Mouse (Mus musculus): ENCODE measurements around the gene Slc38a4. TPM values are rescaled to one million over a fixed set of nuclear protein-coding genes. Genes with fewer than 3 reads are reported as not detected.

Slc38a4 gene
- polyA plus RNA-seq, 1 experiment, result 0.35 TPM

DNA sequence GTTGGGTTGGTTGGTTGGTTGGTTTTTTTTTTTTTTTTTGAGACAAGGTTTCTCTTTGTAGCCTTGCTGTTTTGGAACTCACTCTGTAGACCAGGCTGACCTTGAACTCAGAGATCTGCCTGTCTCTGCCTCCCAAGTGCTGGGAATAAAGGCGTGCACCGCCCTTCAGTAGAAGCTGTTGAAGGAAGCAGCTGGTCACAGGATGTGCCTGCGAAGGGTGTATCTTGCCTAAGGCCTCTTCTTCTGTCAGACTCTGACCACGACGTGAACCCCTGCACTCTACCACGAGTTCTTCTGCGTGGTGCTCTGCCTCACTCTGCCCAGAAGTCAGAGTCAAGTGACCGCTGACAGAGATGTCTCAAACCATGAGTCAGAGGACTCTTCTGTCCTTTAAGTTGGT lies 18.0 kb downstream of the Slc38a4 start:
- Histone ChIP-seq H3K27me3 (ENCODE audit: control insufficient read depth, insufficient read depth, low read length) (no peaks in the 10 kb centered on the region), H3K36me3 (ENCODE audit: control insufficient read depth, insufficient read depth, low read length) (no peaks in the 10 kb centered on the region), H3K4me3 (ENCODE audit: control insufficient read depth, low read depth, low read length) (no peak overlapping the region), H3K27ac (ENCODE audit: control insufficient read depth, insufficient read depth, low read depth, low read length) (no peak overlapping the region), H3K4me1 (ENCODE audit: control insufficient read depth, insufficient read depth, low read length) (no peaks in the 10 kb centered on the region)
- TF ChIP-seq CTCF (IDR thresholded peaks at IDR 0.05; ENCODE audit: control insufficient read depth, insufficient read depth, insufficient replicate concordance, low read depth, low read length) (no peak), POLR2A (IDR thresholded peaks at IDR 0.05; ENCODE audit: control insufficient read depth, low read depth, low read length) (no peak)

DNA sequence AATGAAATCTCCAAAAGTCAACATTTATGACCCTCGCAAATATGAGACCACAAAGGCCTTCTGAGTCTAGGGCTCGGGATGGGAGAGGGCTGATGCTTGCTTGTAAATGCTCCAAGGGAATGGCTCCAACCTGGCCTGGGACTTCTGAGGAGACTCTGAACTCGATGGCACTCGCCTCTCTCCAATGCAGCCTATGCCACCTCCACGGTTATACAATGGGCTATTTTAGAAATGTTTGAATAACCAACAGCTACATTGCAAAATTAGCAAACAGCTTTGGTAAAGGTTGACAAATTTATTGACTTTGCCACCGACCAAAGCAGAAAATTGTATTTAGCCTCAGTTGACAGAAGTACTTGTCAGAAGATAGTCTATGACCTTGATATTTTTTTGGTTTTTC lies 19.9 kb downstream of the Slc38a4 start:
- Histone ChIP-seq H3K27me3 (ENCODE audit: control insufficient read depth, insufficient read depth, low read length) (no peaks in the 10 kb centered on the region), H3K4me3 (ENCODE audit: control insufficient read depth, low read depth, low read length) (no peak overlapping the region), H3K27ac (ENCODE audit: control insufficient read depth, insufficient read depth, low read depth, low read length) (no peak overlapping the region), H3K4me1 (ENCODE audit: control insufficient read depth, insufficient read depth, low read length) (no peaks in the 10 kb centered on the region), H3K36me3 (ENCODE audit: control insufficient read depth, insufficient read depth, low read length) (no peaks in the 10 kb centered on the region)
- TF ChIP-seq CTCF (IDR thresholded peaks at IDR 0.05; ENCODE audit: control insufficient read depth, insufficient read depth, insufficient replicate concordance, low read depth, low read length) (no peak), POLR2A (IDR thresholded peaks at IDR 0.05; ENCODE audit: control insufficient read depth, low read depth, low read length) (no peak)

DNA sequence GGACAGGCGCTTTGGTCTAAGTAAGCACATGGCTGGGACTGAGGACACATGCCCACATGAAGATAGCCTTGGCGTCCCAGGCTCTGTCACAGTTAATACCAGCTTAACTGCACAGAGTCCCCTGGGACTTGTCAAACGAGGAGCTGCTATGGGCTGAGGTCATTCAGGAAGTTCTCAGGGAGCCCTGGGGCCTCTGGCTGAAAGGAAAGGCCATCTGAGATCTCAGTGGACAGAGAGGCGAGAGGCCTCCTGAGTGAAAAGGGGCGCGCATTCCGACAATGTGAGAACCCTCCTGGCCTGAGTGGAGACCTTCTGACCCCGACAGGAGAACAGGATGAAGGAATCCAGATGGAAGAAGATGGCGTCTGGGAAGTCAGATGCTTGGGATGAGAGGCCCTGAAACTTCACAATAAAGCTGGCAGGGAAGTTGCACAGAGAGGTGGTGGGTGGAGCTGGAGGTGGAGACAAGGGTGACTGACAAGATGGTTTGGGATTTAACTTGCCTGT lies 22.2 kb downstream of the Slc38a4 start:
- Histone ChIP-seq H3K4me3 (ENCODE audit: control insufficient read depth, low read depth, low read length) (no peak overlapping the region), H3K27ac (ENCODE audit: control insufficient read depth, insufficient read depth, low read depth, low read length) (no peak overlapping the region), H3K27me3 (ENCODE audit: control insufficient read depth, insufficient read depth, low read length) (no peaks in the 10 kb centered on the region), H3K36me3 (ENCODE audit: control insufficient read depth, insufficient read depth, low read length) (no peaks in the 10 kb centered on the region), H3K4me1 (ENCODE audit: control insufficient read depth, insufficient read depth, low read length) (no peaks in the 10 kb centered on the region)
- TF ChIP-seq POLR2A (IDR thresholded peaks at IDR 0.05; ENCODE audit: control insufficient read depth, low read depth, low read length) (no peak), CTCF (IDR thresholded peaks at IDR 0.05; ENCODE audit: control insufficient read depth, insufficient read depth, insufficient replicate concordance, low read depth, low read length) (no peak)

DNA sequence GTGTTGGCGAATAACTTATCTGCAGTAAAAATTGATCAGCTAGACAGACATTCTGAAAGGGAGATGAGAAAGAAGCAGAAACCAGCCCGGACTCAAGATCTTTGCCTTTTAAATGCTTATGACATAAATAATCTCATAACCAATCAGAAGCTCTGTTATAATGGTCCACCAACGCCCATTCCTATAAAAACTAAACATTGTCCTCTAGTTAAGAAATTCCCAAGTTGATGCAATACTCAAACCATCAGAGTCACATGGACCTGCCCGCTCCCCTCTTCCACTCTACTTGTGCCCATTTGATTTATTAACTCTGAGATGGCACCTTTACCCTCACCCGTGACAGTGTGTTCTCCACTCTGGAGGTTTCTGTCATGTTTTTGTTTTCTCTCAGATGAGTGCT lies 23.9 kb downstream of the Slc38a4 start:
- Histone ChIP-seq H3K4me3 (ENCODE audit: control insufficient read depth, low read depth, low read length) (no peak overlapping the region), H3K36me3 (ENCODE audit: control insufficient read depth, insufficient read depth, low read length) (no peaks in the 10 kb centered on the region), H3K27me3 (ENCODE audit: control insufficient read depth, insufficient read depth, low read length) (no peaks in the 10 kb centered on the region), H3K4me1 (ENCODE audit: control insufficient read depth, insufficient read depth, low read length) (no peaks in the 10 kb centered on the region), H3K27ac (ENCODE audit: control insufficient read depth, insufficient read depth, low read depth, low read length) (no peak overlapping the region)
- no peak for TF ChIP-seq POLR2A (IDR thresholded peaks at IDR 0.05; ENCODE audit: control insufficient read depth, low read depth, low read length)
- TF ChIP-seq CTCF (IDR thresholded peaks at IDR 0.05; ENCODE audit: control insufficient read depth, insufficient read depth, insufficient replicate concordance, low read depth, low read length), result no peak

DNA sequence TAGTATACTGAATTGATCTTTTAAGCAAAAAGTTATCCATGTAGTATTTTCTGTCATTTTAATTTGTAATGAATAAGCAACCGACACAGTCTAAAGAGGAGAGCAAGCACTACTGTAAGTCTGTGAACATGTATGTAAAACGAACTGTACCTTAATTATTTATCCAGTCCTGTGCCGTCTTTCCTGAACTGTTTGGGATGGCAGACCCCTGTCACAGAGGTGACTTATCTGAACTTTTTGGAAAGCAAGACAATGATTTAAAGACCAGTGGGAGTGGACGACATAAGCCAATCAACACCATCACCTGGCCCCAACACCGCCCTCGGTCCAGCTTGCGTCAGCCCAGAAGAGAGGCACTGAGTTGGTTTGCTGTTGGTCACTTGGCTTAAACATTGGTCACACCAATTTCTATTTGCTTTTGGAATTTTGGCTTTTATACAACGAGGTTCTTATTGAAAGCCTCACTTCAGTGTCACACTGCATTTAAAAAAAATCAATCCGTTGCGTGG lies 24.7 kb downstream of the Slc38a4 start:
- H3K27ac ChIP-seq (ENCODE audit: control insufficient read depth, insufficient read depth, low read depth, low read length), result no peak overlapping the region
- H3K27me3 ChIP-seq (ENCODE audit: control insufficient read depth, insufficient read depth, low read length), result no peaks in the 10 kb centered on the region
- no peaks in the 10 kb centered on the region for H3K36me3 ChIP-seq (ENCODE audit: control insufficient read depth, insufficient read depth, low read length)
- H3K4me1 ChIP-seq (ENCODE audit: control insufficient read depth, insufficient read depth, low read length), result no peaks in the 10 kb centered on the region
- H3K4me3 ChIP-seq (ENCODE audit: control insufficient read depth, low read depth, low read length), result no peak overlapping the region
- no peak for TF ChIP-seq CTCF (IDR thresholded peaks at IDR 0.05; ENCODE audit: control insufficient read depth, insufficient read depth, insufficient replicate concordance, low read depth, low read length)
- TF ChIP-seq POLR2A (IDR thresholded peaks at IDR 0.05; ENCODE audit: control insufficient read depth, low read depth, low read length), result no peak

DNA sequence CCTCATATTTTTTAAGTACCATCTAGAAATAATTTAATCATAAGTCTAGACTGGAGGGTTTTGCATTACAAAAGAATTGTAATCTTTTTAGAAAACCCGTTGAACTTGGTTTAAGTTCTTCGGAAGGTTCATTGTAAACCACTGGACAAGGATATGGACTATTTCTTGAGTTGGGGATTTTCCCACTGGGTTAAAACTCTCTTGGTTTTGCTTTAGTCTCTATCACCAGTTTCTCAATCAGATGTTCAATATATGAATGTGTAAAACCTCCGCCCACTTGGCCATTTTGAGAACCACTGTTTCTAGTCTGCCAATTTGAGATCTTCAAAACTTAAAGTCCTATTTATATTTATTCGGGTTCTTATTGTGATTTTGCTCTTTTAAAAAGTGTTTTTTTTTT lies 25.6 kb downstream of the Slc38a4 start:
- TF ChIP-seq POLR2A (IDR thresholded peaks at IDR 0.05; ENCODE audit: control insufficient read depth, low read depth, low read length) (no peak), CTCF (IDR thresholded peaks at IDR 0.05; ENCODE audit: control insufficient read depth, insufficient read depth, insufficient replicate concordance, low read depth, low read length) (no peak)
- no peaks in the 10 kb centered on the region for H3K36me3 ChIP-seq (ENCODE audit: control insufficient read depth, insufficient read depth, low read length)

DNA sequence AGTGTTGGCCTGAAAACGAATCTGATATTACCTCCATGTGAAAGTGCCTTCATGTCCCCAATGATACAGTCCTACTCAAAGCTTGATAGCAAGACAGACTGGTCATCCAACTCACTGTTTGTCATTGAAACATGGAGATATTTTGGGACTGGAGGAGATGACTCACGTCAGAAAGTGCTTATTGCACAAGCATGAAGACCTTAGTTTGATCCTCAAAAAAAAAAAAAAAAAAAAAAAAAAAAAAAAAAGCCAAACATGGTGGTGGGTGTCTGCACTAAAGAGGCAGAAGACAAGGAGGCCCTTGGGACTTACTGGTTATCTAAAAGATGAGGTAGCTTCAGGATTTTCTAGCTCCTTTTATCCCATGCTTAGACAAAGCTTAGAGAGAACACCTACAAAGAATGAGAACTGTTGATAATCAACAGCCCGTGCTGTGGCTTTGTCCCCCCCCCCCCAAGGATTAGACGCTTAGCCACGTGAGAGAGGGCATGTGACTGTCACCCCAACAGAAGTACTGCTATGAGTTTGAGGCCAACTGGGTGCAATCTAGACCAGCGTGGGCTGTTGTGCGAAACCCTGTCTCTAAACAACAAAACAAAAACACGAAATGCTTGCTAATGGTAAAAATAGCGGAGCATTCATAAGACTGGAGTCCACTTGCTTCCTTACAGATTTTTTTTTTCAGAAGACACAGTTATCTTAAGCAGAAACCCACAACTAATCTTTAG lies 26.5 kb downstream of the Slc38a4 start:
- TF ChIP-seq POLR2A (IDR thresholded peaks at IDR 0.05; ENCODE audit: control insufficient read depth, low read depth, low read length), result no peak
- no peak for TF ChIP-seq CTCF (IDR thresholded peaks at IDR 0.05; ENCODE audit: control insufficient read depth, insufficient read depth, insufficient replicate concordance, low read depth, low read length)
- Histone ChIP-seq H3K27ac (ENCODE audit: control insufficient read depth, insufficient read depth, low read depth, low read length) (no peak overlapping the region), H3K27me3 (ENCODE audit: control insufficient read depth, insufficient read depth, low read length) (no peaks in the 10 kb centered on the region), H3K4me1 (ENCODE audit: control insufficient read depth, insufficient read depth, low read length) (no peaks in the 10 kb centered on the region), H3K36me3 (ENCODE audit: control insufficient read depth, insufficient read depth, low read length) (no peaks in the 10 kb centered on the region), H3K4me3 (ENCODE audit: control insufficient read depth, low read depth, low read length) (no peak overlapping the region)

More for the DNA sequence above, 25.6 kb downstream of the Slc38a4 start:
- no peak overlapping the region for H3K4me3 ChIP-seq (ENCODE audit: control insufficient read depth, low read depth, low read length)
- H3K27me3 ChIP-seq (ENCODE audit: control insufficient read depth, insufficient read depth, low read length), result no peaks in the 10 kb centered on the region
- no peaks in the 10 kb centered on the region for H3K4me1 ChIP-seq (ENCODE audit: control insufficient read depth, insufficient read depth, low read length)
- no peak overlapping the region for H3K27ac ChIP-seq (ENCODE audit: control insufficient read depth, insufficient read depth, low read depth, low read length)
